ENCODE assay signal across 20 mouse cellular contexts in genomic region chr4:134581365-134581764, GRCm38 (mm10). TPM values are rescaled to one million over a fixed set of nuclear protein-coding genes. Genes with fewer than 3 reads are reported as not detected.
DNase-seq lines count a peak whose midpoint lies in the region; ATAC-seq and TF ChIP-seq lines count a peak whose summit lies in the region.
"Had no signal": no experiment of that assay in that cellular context is flagged by ENCODE, and none has a peak within 500 bp of the region (broad histone marks: within the 10 kb centered on the region; RNA-seq: fewer than 3 reads in every experiment).

No protein-coding gene starts in this region.

- peaks cover 44% of the 10 kb centered on the region for H3K4me1 ChIP-seq in heart, embryonic 13.5 days
- peaks cover 1% of the 10 kb centered on the region; the same call in 1 of the 2 replicates for H3K4me1 ChIP-seq in heart, adult 2 months (ENCODE audit: control insufficient read depth, insufficient read depth, low read length)
- peaks cover 3% of the 10 kb centered on the region; the same call in 1 of the 2 replicates for H3K4me1 ChIP-seq in neural tube, embryonic 11.5 days (ENCODE audit: control insufficient read depth, insufficient read depth, low read length)
- peaks cover 5% of the 10 kb centered on the region for H3K4me1 ChIP-seq in hindbrain, embryonic 11.5 days (replicated peaks; ENCODE audit: control insufficient read depth, insufficient read depth, low read length)
- H3K4me1 ChIP-seq in neural tube, embryonic 15.5 days = peaks cover 27% of the 10 kb centered on the region

- TF ChIP-seq POLR2A in heart, adult 2 months (IDR thresholded peaks at IDR 0.05; ENCODE audit: insufficient read depth, low read depth, low read length) = no peak

- TF ChIP-seq CTCF in heart, adult 2 months (IDR thresholded peaks at IDR 0.05) = no peak

- H3K27ac ChIP-seq in heart, embryonic 13.5 days (replicated peaks) = no peak overlapping the region
- H3K27ac ChIP-seq in heart, adult 2 months = no peak overlapping the region
- H3K27ac ChIP-seq in neural tube, embryonic 11.5 days (ENCODE audit: low read depth, low read length) = no peak overlapping the region
- 0 out of 2 replicates have a peak overlapping the region, but pooled peaks have one; percentile 10 for H3K27ac ChIP-seq in hindbrain, embryonic 11.5 days (ENCODE audit: low read depth, low read length)
- H3K27ac ChIP-seq in neural tube, embryonic 15.5 days (replicated peaks) = peak overlapping the region; percentile 54; the same call in 1 of the 2 replicates
- H3K27ac ChIP-seq: gastrocnemius, adult 2 months; limb, embryonic 12.5 days; liver, embryonic 15.5 days; stomach, postnatal 0 days had no signal

- no peaks in the 10 kb centered on the region for H3K36me3 ChIP-seq in heart, embryonic 13.5 days
- H3K36me3 ChIP-seq in heart, adult 2 months (ENCODE audit: control insufficient read depth, insufficient read depth, low read length) = no peaks in the 10 kb centered on the region
- no peaks in the 10 kb centered on the region for H3K36me3 ChIP-seq in neural tube, embryonic 11.5 days (ENCODE audit: control insufficient read depth, insufficient read depth, low read length)
- no peaks in the 10 kb centered on the region for H3K36me3 ChIP-seq in hindbrain, embryonic 11.5 days (ENCODE audit: control insufficient read depth, insufficient read depth, low read length)
- no peaks in the 10 kb centered on the region for H3K36me3 ChIP-seq in neural tube, embryonic 15.5 days
- H3K36me3 ChIP-seq: limb, embryonic 12.5 days; liver, embryonic 15.5 days had no signal

- H3K4me3 ChIP-seq in heart, embryonic 13.5 days = no peak overlapping the region
- H3K4me3 ChIP-seq in heart, adult 2 months = no peak overlapping the region
- no peak overlapping the region for H3K4me3 ChIP-seq in neural tube, embryonic 11.5 days (ENCODE audit: low read depth, low read length)
- H3K4me3 ChIP-seq in hindbrain, embryonic 11.5 days (ENCODE audit: low read depth, low read length) = no peak overlapping the region
- H3K4me3 ChIP-seq in neural tube, embryonic 15.5 days (replicated peaks) = no peak overlapping the region
- H3K4me3 ChIP-seq: gastrocnemius, adult 2 months; limb, embryonic 12.5 days; liver, embryonic 15.5 days had no signal

- H3K27me3 ChIP-seq in heart, embryonic 13.5 days (replicated peaks) = no peaks in the 10 kb centered on the region
- no peaks in the 10 kb centered on the region for H3K27me3 ChIP-seq in heart, adult 2 months (ENCODE audit: control insufficient read depth, insufficient read depth, low read length)
- H3K27me3 ChIP-seq in neural tube, embryonic 11.5 days (ENCODE audit: control insufficient read depth, insufficient read depth, low read length) = no peaks in the 10 kb centered on the region
- no peaks in the 10 kb centered on the region for H3K27me3 ChIP-seq in hindbrain, embryonic 11.5 days (ENCODE audit: control insufficient read depth, insufficient read depth, low read length)
- H3K27me3 ChIP-seq in neural tube, embryonic 15.5 days (replicated peaks) = no peaks in the 10 kb centered on the region
- H3K27me3 ChIP-seq: liver, embryonic 15.5 days; Patski had no signal

- intact Hi-C loops in heart, adult 2 months (cut with DNase I) = no loop called here

- H3K9me3 ChIP-seq in heart, embryonic 13.5 days = no peaks in the 10 kb centered on the region
- H3K9me3 ChIP-seq in neural tube, embryonic 11.5 days (ENCODE audit: control insufficient read depth, low read length) = no peaks in the 10 kb centered on the region
- no peaks in the 10 kb centered on the region for H3K9me3 ChIP-seq in hindbrain, embryonic 11.5 days (ENCODE audit: control insufficient read depth, low read length)
- no peaks in the 10 kb centered on the region for H3K9me3 ChIP-seq in neural tube, embryonic 15.5 days (replicated peaks)
- H3K9me3 ChIP-seq: limb, embryonic 12.5 days; liver, embryonic 15.5 days had no signal

- no peak overlapping the region for H3K4me2 ChIP-seq in heart, embryonic 13.5 days
- H3K4me2 ChIP-seq in neural tube, embryonic 11.5 days (ENCODE audit: low read depth) = no peak overlapping the region
- H3K4me2 ChIP-seq in hindbrain, embryonic 11.5 days (replicated peaks; ENCODE audit: low read depth, low read length) = no peak overlapping the region
- no peak overlapping the region for H3K4me2 ChIP-seq in neural tube, embryonic 15.5 days
- H3K4me2 ChIP-seq: limb, embryonic 12.5 days; liver, embryonic 15.5 days had no signal

- H3K9ac ChIP-seq in heart, embryonic 13.5 days = peak overlapping the region; percentile 74; the same call in 1 of the 2 replicates
- no peak overlapping the region for H3K9ac ChIP-seq in heart, adult 2 months (ENCODE audit: low read depth, low read length)
- H3K9ac ChIP-seq in neural tube, embryonic 11.5 days (ENCODE audit: low read length) = peak overlapping the region; percentile 10; the same call in 1 of the 2 replicates
- H3K9ac ChIP-seq in hindbrain, embryonic 11.5 days (ENCODE audit: low read depth, low read length) = no peak overlapping the region
- H3K9ac ChIP-seq in neural tube, embryonic 15.5 days (replicated peaks) = no peak overlapping the region
- H3K9ac ChIP-seq: limb, embryonic 12.5 days; liver, embryonic 15.5 days had no signal

- WGBS in heart, embryonic 13.5 days = 58% methylated on average over 8 of the region's 8 CpGs
- 76% methylated on average over 8 of the region's 8 CpGs for WGBS in heart, adult 2 months
- WGBS in neural tube, embryonic 11.5 days = 64% methylated on average over 8 of the region's 8 CpGs
- WGBS in hindbrain, embryonic 11.5 days = 62% methylated on average over 8 of the region's 8 CpGs
- 47% methylated on average over 8 of the region's 8 CpGs for WGBS in neural tube, embryonic 15.5 days

- no peaks in the 10 kb centered on the region for H3K79me2 ChIP-seq in heart, adult 2 months (replicated peaks; ENCODE audit: control insufficient read depth, insufficient read depth, low read length)

- no peak for TF ChIP-seq EP300 in heart, adult 2 months (IDR thresholded peaks at IDR 0.05; ENCODE audit: insufficient read depth, low read depth, low read length)

- ATAC-seq in heart, embryonic 13.5 days (ENCODE audit: extremely low read depth, insufficient number of reproducible peaks, low FRiP score, low TSS enrichment) = no peak
- no peak for ATAC-seq in neural tube, embryonic 11.5 days (ENCODE audit: insufficient read depth, low FRiP score, low TSS enrichment)
- ATAC-seq in hindbrain, embryonic 11.5 days (ENCODE audit: low FRiP score) = no peak
- no peak for ATAC-seq in neural tube, embryonic 15.5 days (ENCODE audit: low FRiP score)
- no peak for ATAC-seq in frontal cortex, adult (ENCODE audit: low TSS enrichment)
- ATAC-seq: intestine, embryonic 16.5 days; Patski had no signal

- DNase-seq in heart, adult 2 months = no peak
- no peak for DNase-seq in neural tube, embryonic 11.5 days (ENCODE audit: low spot score)
- DNase-seq in neural tube, embryonic 10.5 days (ENCODE audit: extremely low spot score, low spot score) = no peak
- no peak for DNase-seq in hindbrain, embryonic 11.5 days (ENCODE audit: low spot score)
- DNase-seq in lung, postnatal 25 days (ENCODE audit: low spot score) = no peak
- DNase-seq: B cell, adult 2 months; gastrocnemius, adult 2 months; heart, adult 18-20 months; heart, postnatal 14 days; kidney, postnatal 10 days; lung, postnatal 4 days; thymus, postnatal 14 days had no signal

RNA-seq across cellular contexts. Expression of gene Selenon, which starts 29.4 kb away (rescaled TPM):
- 7.5 and 8.0 TPM in 2 replicates for polyA plus RNA-seq in heart, embryonic 13.5 days (2015; fragmentation: Nextera tagmentation; extraction: Ambion mirVana)
- 10 to 100 TPM; 18.6 to 19.9 TPM for total RNA-seq in heart, adult 2 months (2021)
- 22.5 and 23.6 TPM in 2 replicates for polyA plus RNA-seq in heart, adult 2 months (2012; rRNA removed)
- polyA plus RNA-seq in neural tube, embryonic 11.5 days (2014; fragmentation: Nextera tagmentation; extraction: Ambion mirVana) = 48.0 TPM in 2 replicates
- 16.7 and 22.7 TPM in 2 replicates for polyA plus RNA-seq in hindbrain, embryonic 11.5 days (2014; fragmentation: Nextera tagmentation; extraction: Ambion mirVana)
- polyA plus RNA-seq in neural tube, embryonic 15.5 days (2015; fragmentation: Nextera tagmentation; extraction: Ambion mirVana) = 8.4 and 19.4 TPM in 2 replicates

RNA-seq across cellular contexts. Expression of gene Mtfr1l, which starts 46.2 kb away (rescaled TPM):
- polyA plus RNA-seq in heart, embryonic 13.5 days (2015; fragmentation: Nextera tagmentation; extraction: Ambion mirVana) = 142 and 144 TPM in 2 replicates
- 100 to 1,000 TPM; 170 to 191 TPM for total RNA-seq in heart, adult 2 months (2021)
- polyA plus RNA-seq in heart, adult 2 months (2012; rRNA removed) = 196 and 278 TPM in 2 replicates
- 130 and 133 TPM in 2 replicates for polyA plus RNA-seq in neural tube, embryonic 11.5 days (2014; fragmentation: Nextera tagmentation; extraction: Ambion mirVana)
- polyA plus RNA-seq in hindbrain, embryonic 11.5 days (2014; fragmentation: Nextera tagmentation; extraction: Ambion mirVana) = 136 and 138 TPM in 2 replicates
- polyA plus RNA-seq in neural tube, embryonic 15.5 days (2015; fragmentation: Nextera tagmentation; extraction: Ambion mirVana) = 166 and 177 TPM in 2 replicates

Comparison
In these comparisons a context has a peak if more than half of its experiments do, and no peak if none do; other contexts are left out.
1. H3K27ac ChIP-seq: peak in hindbrain, embryonic 11.5 days (single experiment) and neural tube, embryonic 15.5 days (single experiment); none in heart, embryonic 13.5 days (single experiment), heart, adult 2 months (single experiment) and neural tube, embryonic 11.5 days (single experiment).
2. H3K9ac ChIP-seq: peak in heart, embryonic 13.5 days (single experiment) and neural tube, embryonic 11.5 days (single experiment); none in heart, adult 2 months (single experiment), hindbrain, embryonic 11.5 days (single experiment) and neural tube, embryonic 15.5 days (single experiment).